Mouse (Mus musculus) thymus, adult 2 months (tissue): ENCODE measurements around the gene Cftr.

Source experiments
- CTCF ChIP-seq: fragments of 200-500 bp; IDR thresholded peaks from 2 replicates; pipeline ENCODE4 v1.5.1; 2012; ENCODE audit warnings: mild to moderate bottlenecking, control low read depth, low read length, moderate library complexity, borderline replicate concordance; ENCODE audit not compliant: control insufficient read depth, poor library complexity, insufficient read depth; ENCODE audit errors: extremely low read depth
- POLR2A ChIP-seq: fragments of 200-500 bp; IDR thresholded peaks from 2 replicates; pipeline ENCODE4 v1.6.1; 2012; ENCODE audit warnings: mild to moderate bottlenecking, low read length, control low read depth, moderate library complexity; ENCODE audit not compliant: control insufficient read depth, poor library complexity, insufficient read depth; ENCODE audit errors: extremely low read depth

GRCm38 (mm10) chr6:18300781-18301180 lies 130.3 kb downstream of the Cftr start:
- TF ChIP-seq CTCF, result no peak
- TF ChIP-seq POLR2A, result no peak
